Mouse (Mus musculus) heart, postnatal 0 days (tissue): Measurements from ENCODE around the gene Stk38.
"Not testable (repeated sequence)": the region's sequence is repeated elsewhere in the genome, so short reads cannot be mapped to it uniquely, and the experiment has no call there.

ENCODE experiments used
- CTCF ChIP-seq: IDR thresholded peaks from 2 replicates; pipeline ENCODE4 v1.5.1; 2016; ENCODE audit warnings: antibody characterized with exemption, control low read depth, low read depth
- EP300 ChIP-seq: IDR thresholded peaks from 2 replicates; pipeline ENCODE4 v1.6.1; 2016; ENCODE audit warnings: antibody characterized with exemption, low read depth

DNA sequence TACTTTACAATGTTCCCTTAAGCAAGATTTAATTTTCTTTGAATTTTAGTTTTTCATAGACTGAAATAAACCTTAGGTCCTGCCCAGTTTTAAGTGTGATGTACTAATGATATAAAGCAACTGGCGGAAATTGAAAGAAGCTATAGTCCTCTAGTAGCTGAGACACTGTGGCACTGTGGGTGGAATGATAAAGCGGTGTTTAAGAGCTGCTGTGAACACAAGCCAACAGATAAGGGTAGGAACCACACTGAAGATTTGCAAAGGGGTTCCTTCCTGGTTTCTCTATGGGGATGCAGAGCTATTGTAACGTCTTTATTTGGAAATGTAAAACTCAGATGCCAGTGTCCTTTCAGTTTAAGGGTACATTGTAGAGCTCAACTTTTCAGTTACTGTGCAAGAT lies 33.8 kb upstream of the Stk38 start:
- not testable (repeated sequence) for TF ChIP-seq CTCF, EP300
